Mouse (Mus musculus): Measurements from ENCODE around the gene Gm43064.

GRCm38 (mm10) chr3:103792566-103792965 lies 16.8 kb upstream of the Gm43064 start:
- TF ChIP-seq CTCF (IDR thresholded peaks at IDR 0.05; ENCODE audit: low read depth), result no peak
- TF ChIP-seq EP300 (optimal IDR thresholded peaks at IDR 0.05), result no peak

Measured in stomach, postnatal 0 days (tissue).